Mouse (Mus musculus): Measurements from ENCODE around the gene Taf10. TPM values are rescaled to one million over a fixed set of nuclear protein-coding genes. Genes with fewer than 3 reads are reported as not detected.
"Not testable (repeated sequence)": the region's sequence is repeated elsewhere in the genome, so short reads cannot be mapped to it uniquely, and the experiment has no call there.

The Taf10 gene
- polyA plus RNA-seq, 1 experiment from 2014 or later: 195 TPM

DNA sequence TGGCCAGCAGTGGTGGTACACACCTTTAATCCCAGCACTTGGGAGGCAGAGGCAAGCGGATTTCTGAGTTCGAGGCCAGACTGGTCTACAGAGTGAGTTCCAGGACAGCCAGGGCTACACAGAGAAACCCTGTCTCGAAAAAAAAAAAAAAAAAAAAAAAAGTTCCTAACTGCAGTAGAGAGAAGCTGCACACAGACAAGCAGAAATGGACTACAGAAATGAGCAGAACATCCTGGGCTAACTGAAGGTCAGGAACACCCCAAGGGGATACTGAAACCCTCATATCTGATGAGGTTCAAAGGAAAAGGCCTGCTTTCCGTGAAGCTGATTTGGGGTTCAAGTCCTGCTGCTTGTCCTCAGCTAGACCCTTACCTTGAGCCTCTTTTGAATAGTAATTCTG, 8.7 kb downstream of the Taf10 start:
- H3K4me1 ChIP-seq (ENCODE audit: control insufficient read depth, insufficient read depth, low read length): peaks cover 22% of the 10 kb centered on the region; the same call in 1 of the 2 replicates
- not testable (repeated sequence) for H3K27me3 ChIP-seq (ENCODE audit: control insufficient read depth, insufficient read depth, low read length); ATAC-seq (ENCODE audit: low FRiP score); H3K9me3 ChIP-seq (ENCODE audit: control insufficient read depth, low read length); H3K27ac ChIP-seq (ENCODE audit: low read depth, low read length); DNase-seq (ENCODE audit: low spot score, missing footprints)
- H3K4me2 ChIP-seq: peak overlapping the region; percentile 82
- H3K9ac ChIP-seq (ENCODE audit: low read length): peak overlapping the region; percentile 92
- 61% methylated on average over 4 of the region's 4 CpGs for WGBS
- peaks cover 19% of the 10 kb centered on the region for H3K36me3 ChIP-seq (ENCODE audit: control insufficient read depth, insufficient read depth, low read length)
- H3K4me3 ChIP-seq (ENCODE audit: low read depth, low read length): peak overlapping the region; percentile 82

DNA sequence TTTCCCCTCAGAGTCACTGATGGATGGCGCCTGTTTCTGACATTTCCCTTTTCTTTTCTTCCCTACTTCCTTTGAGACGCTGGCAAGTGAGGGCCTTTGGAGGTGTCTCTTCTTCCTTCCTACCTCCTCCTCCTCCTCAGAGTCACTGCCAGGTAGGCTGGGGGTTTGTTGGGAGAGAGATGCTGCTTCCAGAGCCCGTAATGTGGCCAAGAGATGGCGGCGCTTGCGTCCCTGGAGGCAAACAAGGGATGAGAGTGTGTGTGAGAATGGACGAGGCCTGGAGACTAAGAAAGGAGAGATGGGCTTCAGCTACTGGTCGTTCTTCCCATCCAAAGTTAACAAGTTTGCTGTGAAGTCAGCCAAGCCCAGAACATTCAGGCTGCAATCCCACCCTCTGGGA, 9.3 kb downstream of the Taf10 start:
- DNase-seq (ENCODE audit: low spot score, missing footprints): peak; percentile 69
- Histone ChIP-seq H3K27ac (ENCODE audit: low read depth, low read length) (no peak overlapping the region), H3K4me1 (ENCODE audit: control insufficient read depth, insufficient read depth, low read length) (peaks cover 22% of the 10 kb centered on the region; the same call in 1 of the 2 replicates), H3K4me3 (ENCODE audit: low read depth, low read length) (no peak overlapping the region), H3K9ac (ENCODE audit: low read length) (0 out of 2 replicates have a peak overlapping the region, but pooled peaks have one; percentile 10), H3K27me3 (ENCODE audit: control insufficient read depth, insufficient read depth, low read length) (no peaks in the 10 kb centered on the region), H3K9me3 (ENCODE audit: control insufficient read depth, low read length) (no peaks in the 10 kb centered on the region), H3K36me3 (ENCODE audit: control insufficient read depth, insufficient read depth, low read length) (peaks cover 18% of the 10 kb centered on the region; the same call in 1 of the 2 replicates), H3K4me2 (no peak overlapping the region)
- ATAC-seq (ENCODE audit: low FRiP score): no peak
- 90% methylated on average over 8 of the region's 8 CpGs for WGBS

DNA sequence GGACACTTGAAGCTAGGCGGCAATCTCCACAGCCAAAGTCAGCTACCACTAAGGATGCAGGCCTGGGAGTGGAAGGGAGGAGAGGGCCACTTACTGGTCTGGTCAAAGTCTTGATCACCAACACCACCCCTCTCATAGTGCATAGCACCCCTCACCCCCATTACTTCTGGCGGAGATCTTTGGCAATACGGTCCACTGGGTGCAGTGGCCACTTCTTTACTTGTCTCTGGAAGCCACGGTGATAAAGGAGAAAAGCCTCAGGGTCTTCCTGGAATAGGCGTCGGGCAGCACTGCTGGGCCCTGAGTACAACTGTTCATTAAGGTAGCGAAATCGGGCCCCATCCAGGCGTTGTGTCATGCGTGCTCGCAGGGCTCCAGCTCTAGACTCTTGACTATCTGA, 10.3 kb downstream of the Taf10 start:
- WGBS: 95% methylated on average over 11 of the region's 11 CpGs
- peaks cover 18% of the 10 kb centered on the region; the same call in 1 of the 2 replicates for H3K36me3 ChIP-seq (ENCODE audit: control insufficient read depth, insufficient read depth, low read length)

GRCm38 (mm10) chr7:105728701-105729428, 15.3 kb downstream of the Taf10 start:
- Histone ChIP-seq H3K4me2 (no peak overlapping the region), H3K27ac (ENCODE audit: low read depth, low read length) (peak overlapping the region; percentile 36; the same call in 1 of the 2 replicates), H3K27me3 (ENCODE audit: control insufficient read depth, insufficient read depth, low read length) (no peaks in the 10 kb centered on the region), H3K36me3 (ENCODE audit: control insufficient read depth, insufficient read depth, low read length) (peaks cover 12% of the 10 kb centered on the region; the same call in 1 of the 2 replicates), H3K9ac (ENCODE audit: low read length) (0 out of 2 replicates have a peak overlapping the region, but pooled peaks have one; percentile 6), H3K9me3 (ENCODE audit: control insufficient read depth, low read length) (no peaks in the 10 kb centered on the region), H3K4me3 (ENCODE audit: low read depth, low read length) (no peak overlapping the region), H3K4me1 (ENCODE audit: control insufficient read depth, insufficient read depth, low read length) (peaks cover 7% of the 10 kb centered on the region)
- WGBS: 54% methylated on average over 6 of the region's 6 CpGs
- DNase-seq (ENCODE audit: low spot score, missing footprints): peak; percentile 85
- peak; percentile 71 for ATAC-seq (ENCODE audit: low FRiP score)

More for the DNA sequence above, 10.3 kb downstream of the Taf10 start:
- Histone ChIP-seq H3K27ac (ENCODE audit: low read depth, low read length) (no peak overlapping the region), H3K4me1 (ENCODE audit: control insufficient read depth, insufficient read depth, low read length) (peaks cover 23% of the 10 kb centered on the region), H3K27me3 (ENCODE audit: control insufficient read depth, insufficient read depth, low read length) (no peaks in the 10 kb centered on the region), H3K9ac (ENCODE audit: low read length) (no peak overlapping the region), H3K4me2 (no peak overlapping the region), H3K9me3 (ENCODE audit: control insufficient read depth, low read length) (no peaks in the 10 kb centered on the region), H3K4me3 (ENCODE audit: low read depth, low read length) (no peak overlapping the region)
- ATAC-seq (ENCODE audit: low FRiP score): no peak
- peak; percentile 75 for DNase-seq (ENCODE audit: low spot score, missing footprints)

DNA sequence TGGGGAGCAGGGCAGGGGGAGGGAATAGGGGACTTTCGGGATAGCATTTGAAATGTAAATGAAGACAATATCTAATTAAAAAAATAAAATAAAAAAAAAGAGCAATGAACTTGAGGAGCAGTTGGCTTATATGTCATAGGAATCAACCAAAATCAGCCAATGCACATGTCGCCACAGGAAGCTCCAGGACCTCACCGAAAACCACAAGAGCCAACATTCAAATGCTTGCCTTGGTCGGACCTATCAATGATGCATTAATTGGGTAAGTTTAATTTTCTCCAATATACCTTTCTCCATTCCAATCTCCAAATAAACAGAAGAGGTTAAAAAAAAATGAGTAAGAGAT, 17.2 kb downstream of the Taf10 start:
- Histone ChIP-seq H3K4me2 (no peak overlapping the region), H3K27me3 (ENCODE audit: control insufficient read depth, insufficient read depth, low read length) (no peaks in the 10 kb centered on the region), H3K9me3 (ENCODE audit: control insufficient read depth, low read length) (no peaks in the 10 kb centered on the region), H3K4me3 (ENCODE audit: low read depth, low read length) (no peak overlapping the region), H3K9ac (ENCODE audit: low read length) (no peak overlapping the region), H3K27ac (ENCODE audit: low read depth, low read length) (no peak overlapping the region), H3K4me1 (ENCODE audit: control insufficient read depth, insufficient read depth, low read length) (peaks cover 7% of the 10 kb centered on the region), H3K36me3 (ENCODE audit: control insufficient read depth, insufficient read depth, low read length) (no peaks in the 10 kb centered on the region)
- no peak for DNase-seq (ENCODE audit: low spot score, missing footprints)
- 92% methylated on average over 4 of the region's 4 CpGs for WGBS
- ATAC-seq (ENCODE audit: low FRiP score): no peak

DNA sequence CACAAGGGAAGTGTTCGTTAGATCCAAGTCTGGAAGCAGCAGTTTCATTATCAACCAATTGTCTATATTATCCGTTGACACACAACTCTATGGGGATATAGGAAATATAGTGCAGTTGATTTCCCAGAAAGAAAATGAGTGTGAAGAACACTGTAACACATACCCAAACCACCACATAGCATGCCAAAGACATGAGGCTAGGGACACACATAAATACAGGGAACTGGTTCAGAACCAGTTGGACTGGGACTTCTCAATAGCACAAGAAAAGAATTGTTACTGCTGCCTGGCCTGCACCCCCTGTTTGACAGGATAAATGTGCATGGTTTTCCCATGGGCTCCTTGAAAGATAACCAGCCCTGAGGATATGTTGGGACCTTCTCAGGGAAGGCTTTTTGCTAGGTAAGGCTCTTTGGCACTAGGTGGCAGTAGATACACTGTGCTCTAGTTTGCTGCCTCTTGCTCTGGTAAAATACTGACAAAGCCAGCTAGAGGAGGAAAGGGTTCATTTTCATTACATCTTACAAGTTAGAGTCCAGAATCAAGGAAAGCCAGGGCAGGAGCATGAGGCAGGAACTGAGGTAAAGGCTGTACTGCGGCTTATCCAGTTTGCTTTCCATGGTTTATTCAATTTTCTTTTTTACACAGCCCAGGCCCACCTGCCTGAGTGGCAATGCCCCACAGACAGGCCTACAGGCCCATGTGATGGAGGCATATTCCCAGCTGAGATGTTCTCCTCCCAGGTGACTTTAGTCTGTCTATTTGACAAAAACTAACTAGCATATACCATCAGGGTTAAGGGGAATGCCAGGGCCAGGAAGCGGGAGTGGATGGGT, 17.8 kb downstream of the Taf10 start:
- peak; percentile 81 for ATAC-seq (ENCODE audit: low FRiP score)
- Histone ChIP-seq H3K4me3 (ENCODE audit: low read depth, low read length) (no peak overlapping the region), H3K4me2 (no peak overlapping the region), H3K4me1 (ENCODE audit: control insufficient read depth, insufficient read depth, low read length) (peaks cover 7% of the 10 kb centered on the region), H3K36me3 (ENCODE audit: control insufficient read depth, insufficient read depth, low read length) (no peaks in the 10 kb centered on the region), H3K27me3 (ENCODE audit: control insufficient read depth, insufficient read depth, low read length) (no peaks in the 10 kb centered on the region), H3K9ac (ENCODE audit: low read length) (no peak overlapping the region), H3K27ac (ENCODE audit: low read depth, low read length) (no peak overlapping the region), H3K9me3 (ENCODE audit: control insufficient read depth, low read length) (no peaks in the 10 kb centered on the region)
- 85% methylated on average over 4 of the region's 4 CpGs for WGBS
- peak; percentile 92 for DNase-seq (ENCODE audit: low spot score, missing footprints)

DNA sequence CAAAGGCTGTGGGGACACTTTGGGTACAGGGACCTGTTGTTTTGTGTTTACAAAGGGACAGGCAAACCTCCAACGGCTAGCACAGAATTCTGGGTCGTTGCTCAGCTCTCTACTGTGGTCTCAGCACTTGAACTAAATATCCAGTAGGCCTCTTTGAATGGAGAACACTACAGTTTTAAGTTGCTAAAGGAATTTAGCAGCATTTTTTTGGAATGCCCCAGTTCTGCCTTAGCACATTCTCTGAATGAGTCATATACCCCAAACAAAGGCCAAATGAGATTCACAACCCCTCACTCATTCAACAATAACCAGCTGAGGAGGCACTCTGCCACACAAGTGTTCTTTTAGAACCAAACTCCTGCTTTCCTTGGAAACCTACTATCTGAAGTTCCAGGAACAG, 22.2 kb downstream of the Taf10 start:
- Histone ChIP-seq H3K27ac (ENCODE audit: low read depth, low read length) (no peak overlapping the region), H3K27me3 (ENCODE audit: control insufficient read depth, insufficient read depth, low read length) (no peaks in the 10 kb centered on the region), H3K4me2 (no peak overlapping the region), H3K9ac (ENCODE audit: low read length) (no peak overlapping the region), H3K4me3 (ENCODE audit: low read depth, low read length) (no peak overlapping the region), H3K4me1 (ENCODE audit: control insufficient read depth, insufficient read depth, low read length) (no peaks in the 10 kb centered on the region), H3K36me3 (ENCODE audit: control insufficient read depth, insufficient read depth, low read length) (no peaks in the 10 kb centered on the region), H3K9me3 (ENCODE audit: control insufficient read depth, low read length) (no peaks in the 10 kb centered on the region)
- DNase-seq (ENCODE audit: low spot score, missing footprints): no peak
- ATAC-seq (ENCODE audit: low FRiP score): no peak
- 73% methylated on average over 2 of the region's 2 CpGs for WGBS

GRCm38 (mm10) chr7:105715366-105715765, 28.8 kb downstream of the Taf10 start:
- Histone ChIP-seq H3K27me3 (ENCODE audit: control insufficient read depth, insufficient read depth, low read length) (no peaks in the 10 kb centered on the region), H3K36me3 (ENCODE audit: control insufficient read depth, insufficient read depth, low read length) (no peaks in the 10 kb centered on the region), H3K9me3 (ENCODE audit: control insufficient read depth, low read length) (no peaks in the 10 kb centered on the region), H3K9ac (ENCODE audit: low read length) (no peak overlapping the region), H3K4me1 (ENCODE audit: control insufficient read depth, insufficient read depth, low read length) (no peaks in the 10 kb centered on the region), H3K4me2 (no peak overlapping the region), H3K27ac (ENCODE audit: low read depth, low read length) (no peak overlapping the region), H3K4me3 (ENCODE audit: low read depth, low read length) (no peak overlapping the region)
- WGBS: 63% methylated on average over 3 of the region's 3 CpGs
- ATAC-seq (ENCODE audit: low FRiP score): no peak
- no peak for DNase-seq (ENCODE audit: low spot score, missing footprints)

- Histone ChIP-seq H3K27ac (ENCODE audit: low read depth, low read length) (no peak overlapping the region), H3K9me3 (ENCODE audit: control insufficient read depth, low read length) (no peaks in the 10 kb centered on the region), H3K36me3 (ENCODE audit: control insufficient read depth, insufficient read depth, low read length) (no peaks in the 10 kb centered on the region), H3K9ac (ENCODE audit: low read length) (no peak overlapping the region), H3K4me1 (ENCODE audit: control insufficient read depth, insufficient read depth, low read length) (no peaks in the 10 kb centered on the region), H3K4me2 (no peak overlapping the region), H3K27me3 (ENCODE audit: control insufficient read depth, insufficient read depth, low read length) (no peaks in the 10 kb centered on the region), H3K4me3 (ENCODE audit: low read depth, low read length) (no peak overlapping the region)
- no peak for ATAC-seq (ENCODE audit: low FRiP score)
- 93% methylated on average over 5 of the region's 5 CpGs for WGBS
- no peak for DNase-seq (ENCODE audit: low spot score, missing footprints)
Measured at GRCm38 (mm10) chr7:105708733-105709132, 35.4 kb downstream of the Taf10 start.
